Mouse (Mus musculus) CH12.LX (cell line): ENCODE data around the gene Klhdc4. TPM values are rescaled to one million over a fixed set of nuclear protein-coding genes. Genes with fewer than 3 reads are reported as not detected.

Experiments used
- DNase-seq: peaks from one replicate; pipeline ENCODE4 v3.0.0-alpha.2; 2013; ENCODE audit errors: extremely low read depth
- H3K27ac ChIP-seq: 2 replicates; pipeline ENCODE4 v1.5.1; 2012; ENCODE audit warnings: low read depth, mild to moderate bottlenecking, control low read depth, moderate library complexity; ENCODE audit not compliant: insufficient read depth
- H3K27me3 ChIP-seq: replicated peaks from 2 replicates; pipeline ENCODE3; 2012; ENCODE audit warnings: inconsistent platforms
- H3K36me3 ChIP-seq, 2 experiments: replicated peaks in 1 of 2; 2 replicates each; pipeline versions ENCODE3 to v1.6.1; 2012; ENCODE audit warnings: inconsistent platforms in 1 of 2, low read length in 1 of 2, mild to moderate bottlenecking in 1 of 2, mixed read lengths in 1 of 2, moderate library complexity in 1 of 2; ENCODE audit not compliant: control insufficient read depth in 1 of 2, insufficient read depth in 1 of 2
- H3K4me1 ChIP-seq, 2 experiments: 2 replicates each; pipeline ENCODE4 v1.6.1; 2012; ENCODE audit warnings: inconsistent platforms in 1 of 2, moderate library complexity in 1 of 2; ENCODE audit not compliant: insufficient read depth in 2 of 2, control insufficient read depth in 1 of 2
- H3K4me2 ChIP-seq: 2 replicates; pipeline ENCODE4 v1.6.1; 2012; ENCODE audit warnings: low read depth, mild to moderate bottlenecking, control low read depth; ENCODE audit not compliant: poor library complexity, insufficient read depth, severe bottlenecking
- H3K4me3 ChIP-seq, 3 experiments: fragments of 150-350 bp in 1 of 3; sonication (generic) in 1 of 3; replicated peaks in 1 of 3; 2 replicates each; pipeline versions ENCODE3 to v1.5.1; 2011 to 2012; ENCODE audit warnings: low read depth in 2 of 3, low read length in 2 of 3, mild to moderate bottlenecking in 2 of 3, moderate library complexity in 2 of 3, control low read depth in 1 of 3, improper control_type of control experiment in 1 of 3, inconsistent platforms in 1 of 3, mixed read lengths in 1 of 3; ENCODE audit not compliant: poor library complexity in 1 of 3
- H3K79me2 ChIP-seq: replicated peaks from 2 replicates; pipeline ENCODE4 v1.6.1; 2012; ENCODE audit warnings: mild to moderate bottlenecking, moderate library complexity; ENCODE audit not compliant: control insufficient read depth, poor library complexity, insufficient read depth, severe bottlenecking; ENCODE audit errors: extremely low read depth
- H3K9ac ChIP-seq: 2 replicates; pipeline ENCODE4 v1.6.1; 2012; ENCODE audit warnings: low read depth, mild to moderate bottlenecking, control low read depth, moderate library complexity; ENCODE audit not compliant: insufficient read depth
- H3K9me3 ChIP-seq: replicated peaks from 2 replicates; pipeline ENCODE3; 2012; ENCODE audit warnings: low read length, inconsistent platforms, mixed read lengths
- BHLHE40 ChIP-seq: IDR thresholded peaks from 2 replicates; pipeline ENCODE4 v1.6.1; 2011; ENCODE audit warnings: mild to moderate bottlenecking, low read depth, low read length, improper control_type of control experiment
- CHD1 ChIP-seq: IDR thresholded peaks from 2 replicates; pipeline ENCODE4 v1.6.1; 2012; ENCODE audit warnings: low read depth, low read length, improper control_type of control experiment, inconsistent platforms
- CHD2 ChIP-seq: IDR thresholded peaks from 2 replicates; pipeline ENCODE4 v1.6.1; 2011; ENCODE audit warnings: low read length, improper control_type of control experiment
- GABPA ChIP-seq: IDR thresholded peaks from 2 replicates; pipeline ENCODE4 v1.6.1; 2012; ENCODE audit warnings: low read depth, low read length, improper control_type of control experiment, inconsistent platforms; ENCODE audit not compliant: insufficient replicate concordance
- HCFC1 ChIP-seq: IDR thresholded peaks from 2 replicates; pipeline ENCODE4 v1.6.1; 2012; ENCODE audit warnings: low read depth, mild to moderate bottlenecking, inconsistent platforms, low read length, improper control_type of control experiment
- JUN ChIP-seq: IDR thresholded peaks from 2 replicates; pipeline ENCODE4 v1.6.1; 2011; ENCODE audit warnings: low read depth, mild to moderate bottlenecking, low read length, improper control_type of control experiment, moderate library complexity; ENCODE audit not compliant: insufficient read depth
- JUND ChIP-seq: conservative IDR thresholded peaks from 2 replicates; pipeline ENCODE4 v1.6.1; 2011; ENCODE audit warnings: low read depth, low read length, improper control_type of control experiment
- KAT2A ChIP-seq: IDR thresholded peaks from 2 replicates; pipeline ENCODE4 v1.6.1; 2012; ENCODE audit warnings: low read length, improper control_type of control experiment, inconsistent platforms; ENCODE audit not compliant: insufficient replicate concordance
- MAFK ChIP-seq: IDR thresholded peaks from 2 replicates; pipeline ENCODE4 v1.6.1; 2011; ENCODE audit warnings: low read length, improper control_type of control experiment; ENCODE audit not compliant: insufficient replicate concordance
- MAX ChIP-seq: IDR thresholded peaks from 2 replicates; pipeline ENCODE4 v1.6.1; 2011; ENCODE audit warnings: low read length, improper control_type of control experiment
- MXI1 ChIP-seq: IDR thresholded peaks from 2 replicates; pipeline ENCODE4 v1.6.1; 2011; ENCODE audit warnings: mild to moderate bottlenecking, low read depth, low read length, improper control_type of control experiment
- MYC ChIP-seq: IDR thresholded peaks from 2 replicates; pipeline ENCODE4 v1.6.1; 2011; ENCODE audit warnings: low read depth, mild to moderate bottlenecking, improper control_type of control experiment, low read length
- PAX5 ChIP-seq: IDR thresholded peaks from 2 replicates; pipeline ENCODE4 v1.6.1; 2012; ENCODE audit warnings: low read length, inconsistent platforms, mixed read lengths
- POLR2AphosphoS2 ChIP-seq: IDR thresholded peaks from 2 replicates; pipeline ENCODE4 v1.6.1; 2011; ENCODE audit warnings: low read depth, low read length, improper control_type of control experiment
- RCOR1 ChIP-seq: conservative IDR thresholded peaks from 2 replicates; pipeline ENCODE4 v1.6.1; 2012; ENCODE audit warnings: low read depth, mild to moderate bottlenecking, inconsistent platforms, low read length, improper control_type of control experiment
- SIN3A ChIP-seq: IDR thresholded peaks from 2 replicates; pipeline ENCODE4 v1.6.1; 2012; ENCODE audit warnings: low read length, improper control_type of control experiment, inconsistent platforms
- TCF12 ChIP-seq: IDR thresholded peaks from 2 replicates; pipeline ENCODE4 v1.6.1; 2014; ENCODE audit warnings: low read depth, mild to moderate bottlenecking, inconsistent platforms, low read length, improper control_type of control experiment
- UBTF ChIP-seq: IDR thresholded peaks from 2 replicates; pipeline ENCODE4 v1.6.1; 2012; ENCODE audit warnings: low read depth, mild to moderate bottlenecking, inconsistent platforms, low read length, improper control_type of control experiment, moderate library complexity
- USF2 ChIP-seq: conservative IDR thresholded peaks from 2 replicates; pipeline ENCODE4 v1.6.1; 2011; ENCODE audit warnings: low read depth, low read length, improper control_type of control experiment
- ZC3H11A ChIP-seq: IDR thresholded peaks from 2 replicates; pipeline ENCODE4 v1.6.1; 2012; ENCODE audit warnings: low read depth, mild to moderate bottlenecking, inconsistent platforms, low read length, improper control_type of control experiment
- ZNF384 ChIP-seq: IDR thresholded peaks from 2 replicates; pipeline ENCODE4 v1.6.1; 2012; ENCODE audit warnings: low read depth, low read length, improper control_type of control experiment, inconsistent platforms
- dilution Hi-C: fragments of 300-500 bp; cut with MboI; formaldehyde crosslinking; loops from 2 replicates; pipeline ENCODE4 v1.14.3; 2020; ENCODE audit warnings: low sequenced_read_pairs; ENCODE audit not compliant: extremely low pct_unique_long_range_greater_than_20kb, extremely low pct_ligation_motif_present
- in situ Hi-C: fragments of 300-500 bp; cut with MboI; formaldehyde crosslinking; loops from 3 replicates; pipeline ENCODE4 v1.14.3; 2019; ENCODE audit warnings: low sequenced_read_pairs, low pct_ligation_motif_present, low pct_unique_long_range_greater_than_20kb, mixed read lengths
- polyA plus RNA-seq: library from polyadenylated mRNA; unstranded; fragments of >175 nt; gene quantifications from 2 replicates; pipeline ENCODE4 v1.2.1, GENCODE M21; 2012; ENCODE audit warnings: low read depth; ENCODE audit not compliant: insufficient read length
- total RNA-seq, 2 experiments: library from RNA; depleted of rRNA; stranded (reverse); fragments of 300-350 nt in 1 of 2; fragments of >200 nt in 1 of 2; gene quantifications; 2 replicates each; pipeline ENCODE4 v1.2.3; 2012 to 2014

Gene Klhdc4
- total and polyA plus RNA-seq, 3 experiments: 35.5 to 54.3 (median 51.5) TPM

DNA sequence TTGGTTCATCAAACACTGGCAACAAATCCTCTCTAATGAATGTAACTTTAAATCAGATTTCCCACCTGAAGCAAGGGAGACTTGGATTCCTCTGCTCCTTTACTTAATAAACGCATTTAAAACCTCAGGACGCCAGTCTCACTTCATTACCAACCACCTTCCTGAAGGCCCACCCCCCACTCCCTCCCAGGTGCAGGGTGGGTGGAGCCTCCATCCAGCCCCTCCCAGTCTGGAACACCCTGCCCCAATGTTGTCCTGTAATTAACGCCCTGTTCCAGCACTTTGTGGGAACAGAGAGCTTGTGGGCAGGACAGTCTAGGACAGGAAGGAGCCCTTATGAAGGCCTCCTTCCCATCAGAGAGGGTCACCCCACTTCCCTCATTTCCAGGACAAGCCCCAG lies 35.2 kb downstream of the Klhdc4 start:
- no peak overlapping the region for H3K4me3 ChIP-seq
- dilution Hi-C loops: no loop called here
- TF ChIP-seq ZNF384 (no peak), JUN (no peak), HCFC1 (no peak), JUND (no peak), MXI1 (no peak), SIN3A (no peak), UBTF (no peak), MAX (no peak), MYC (no peak), POLR2AphosphoS2 (no peak), CHD1 (no peak), RCOR1 (no peak), GABPA (no peak), CHD2 (no peak), MAFK (no peak), ZC3H11A (no peak), USF2 (no peak), KAT2A (no peak), PAX5 (no peak), TCF12 (no peak)
- no peaks in the 10 kb centered on the region for H3K27me3 ChIP-seq
- H3K36me3 ChIP-seq: peaks cover 47 to 86% of the 10 kb centered on the region in 2 experiments
- no peak overlapping the region for H3K27ac ChIP-seq
- DNase-seq: no peak
- H3K9me3 ChIP-seq: peaks cover 6% of the 10 kb centered on the region
- in situ Hi-C loops: no loop called here
- H3K4me2 ChIP-seq: no peak overlapping the region
- H3K9ac ChIP-seq: no peak overlapping the region
- H3K79me2 ChIP-seq: no peaks in the 10 kb centered on the region
- peaks cover 15 to 50% of the 10 kb centered on the region in 2 experiments for H3K4me1 ChIP-seq

DNA sequence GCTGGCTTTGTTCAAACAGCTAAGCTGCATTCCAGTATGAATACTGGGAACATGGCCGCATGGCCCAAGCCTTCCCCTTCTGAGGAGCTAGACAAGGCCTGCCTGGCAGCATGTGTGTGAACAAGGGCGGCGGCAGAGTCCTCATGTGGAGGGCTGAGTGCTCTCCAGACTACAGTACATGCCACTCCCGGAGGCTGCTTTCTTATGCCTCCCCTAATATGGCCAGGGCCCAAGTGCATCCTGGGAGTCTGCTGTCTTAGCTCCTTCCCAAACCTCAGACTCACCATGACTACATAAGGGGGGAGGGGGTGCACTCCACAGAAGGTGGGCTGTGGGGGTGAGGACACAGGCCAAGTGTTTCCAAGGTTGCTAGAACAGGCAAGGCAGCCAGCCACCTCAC lies 36.7 kb downstream of the Klhdc4 start:
- Histone ChIP-seq H3K9ac (no peak overlapping the region), H3K79me2 (no peaks in the 10 kb centered on the region), H3K36me3 (peaks cover 31 to 71% of the 10 kb centered on the region in 2 experiments), H3K4me2 (no peak overlapping the region), H3K4me3 (no peak overlapping the region), H3K27ac (no peak overlapping the region), H3K9me3 (peaks cover 6% of the 10 kb centered on the region), H3K27me3 (no peaks in the 10 kb centered on the region), H3K4me1 (peaks cover 21 to 65% of the 10 kb centered on the region in 2 experiments)
- DNase-seq: no peak
- TF ChIP-seq BHLHE40: no peak
- dilution Hi-C loops (no loop called here), in situ Hi-C loops (no loop called here)
